Mouse (Mus musculus) liver, embryonic 15.5 days (tissue): Measurements from ENCODE around the gene Clec4b1. TPM values are rescaled to one million over a fixed set of nuclear protein-coding genes. Genes with fewer than 3 reads are reported as not detected.
"Not testable (repeated sequence)": the region's sequence is repeated elsewhere in the genome, so short reads cannot be mapped to it uniquely, and the experiment has no call there.

ENCODE experiments used
- ATAC-seq: fragments of 200-750 bp; cut with Nextera tagmentation; 2 replicates; pipeline ENCODE4 v1.8.0; 2017; ENCODE audit warnings: moderate number of reproducible peaks, mild to moderate bottlenecking, moderate library complexity; ENCODE audit not compliant: insufficient read depth
- H3K27ac ChIP-seq: fragments of 300-500 bp; sonication (generic); replicated peaks from 2 replicates; pipeline ENCODE4 v1.5.1; 2015; ENCODE audit warnings: mild to moderate bottlenecking, inconsistent platforms
- H3K27me3 ChIP-seq: fragments of 300-500 bp; sonication (generic); 2 replicates; pipeline ENCODE4 v1.6.1; 2015; ENCODE audit warnings: mild to moderate bottlenecking, inconsistent platforms
- H3K36me3 ChIP-seq: fragments of 300-500 bp; sonication (generic); replicated peaks from 2 replicates; pipeline ENCODE4 v1.6.1; 2015; ENCODE audit warnings: moderate library complexity, mild to moderate bottlenecking, inconsistent platforms
- H3K4me1 ChIP-seq: fragments of 300-500 bp; sonication (generic); replicated peaks from 2 replicates; pipeline ENCODE4 v1.6.1; 2015; ENCODE audit warnings: inconsistent platforms
- H3K4me2 ChIP-seq: fragments of 300-500 bp; sonication (generic); 2 replicates; pipeline ENCODE4 v1.6.1; 2015; ENCODE audit warnings: moderate library complexity, mild to moderate bottlenecking, inconsistent platforms
- H3K4me3 ChIP-seq: fragments of 300-500 bp; sonication (generic); replicated peaks from 2 replicates; pipeline ENCODE4 v1.5.1; 2015; ENCODE audit warnings: mild to moderate bottlenecking, inconsistent platforms
- H3K9ac ChIP-seq: fragments of 300-500 bp; sonication (generic); 2 replicates; pipeline ENCODE4 v1.6.1; 2015; ENCODE audit warnings: moderate library complexity, mild to moderate bottlenecking, inconsistent platforms
- H3K9me3 ChIP-seq: fragments of 300-500 bp; sonication (generic); replicated peaks from 2 replicates; pipeline ENCODE4 v1.6.1; 2016; ENCODE audit warnings: inconsistent platforms
- WGBS: fragments of 180-500 bp; shearing (Covaris S2); methylation state at CpG from one replicate; pipeline ENCODE4 v1.1.7; 2015; ENCODE audit warnings: mixed read lengths; ENCODE audit not compliant: insufficient replicate concordance; 5-methylcytosine and 5-hydroxymethylcytosine counted together
- polyA plus RNA-seq: library from polyadenylated mRNA; unstranded; fragments of >200 nt; fragmentation: Nextera tagmentation; extraction: Ambion mirVana; gene quantifications from 2 replicates; pipeline ENCODE4 v1.2.1, GENCODE M21; 2015

The Clec4b1 gene
- not detected in 2 replicates for polyA plus RNA-seq

DNA sequence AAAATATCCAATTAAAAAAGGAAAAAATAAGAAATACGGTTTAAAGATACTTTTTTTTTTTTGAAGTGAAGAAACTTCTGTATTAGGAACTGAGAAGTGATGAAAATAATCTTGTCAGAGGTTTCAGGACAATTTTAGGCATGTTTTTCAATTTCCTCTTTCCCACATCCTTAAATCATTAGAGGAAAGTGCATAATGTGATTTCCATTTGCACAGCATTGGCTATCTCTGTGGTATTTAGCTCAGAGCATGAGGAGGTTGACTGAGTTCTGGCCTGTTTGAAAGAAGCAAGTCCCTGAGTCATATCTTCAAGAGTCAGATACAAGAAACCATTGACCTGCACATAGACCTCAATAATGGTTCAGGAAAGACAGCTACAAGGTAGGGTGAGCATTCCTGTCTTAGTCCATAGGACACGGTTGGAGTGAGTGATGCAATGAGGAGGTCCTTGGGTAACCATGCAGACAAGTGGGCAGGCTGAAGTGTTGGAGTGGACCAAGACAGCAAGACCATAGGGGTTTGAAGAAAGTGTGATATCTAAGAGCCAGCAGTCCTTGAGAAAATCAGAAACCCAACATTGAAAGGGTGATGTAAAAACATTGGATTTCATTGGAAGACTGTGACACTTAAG is at the start of gene Clec4b1:
Clec4b1 (plus strand) TSS at position 221 of the 631 bp plus-strand sequence.
- Histone ChIP-seq H3K36me3 (no peaks in the 10 kb centered on the region), H3K4me2 (no peak within 1 kb of the TSS), H3K9ac (no peak within 1 kb of the TSS), H3K9me3 (no peaks in the 10 kb centered on the region), H3K4me3 (no peak within 1 kb of the TSS), H3K27me3 (no peaks in the 10 kb centered on the region), H3K4me1 (no peaks in the 10 kb centered on the region), H3K27ac (no peak within 1 kb of the TSS)
- ATAC-seq, result no peak
- 46% methylated on average over 2 of the region's 2 CpGs for WGBS

DNA sequence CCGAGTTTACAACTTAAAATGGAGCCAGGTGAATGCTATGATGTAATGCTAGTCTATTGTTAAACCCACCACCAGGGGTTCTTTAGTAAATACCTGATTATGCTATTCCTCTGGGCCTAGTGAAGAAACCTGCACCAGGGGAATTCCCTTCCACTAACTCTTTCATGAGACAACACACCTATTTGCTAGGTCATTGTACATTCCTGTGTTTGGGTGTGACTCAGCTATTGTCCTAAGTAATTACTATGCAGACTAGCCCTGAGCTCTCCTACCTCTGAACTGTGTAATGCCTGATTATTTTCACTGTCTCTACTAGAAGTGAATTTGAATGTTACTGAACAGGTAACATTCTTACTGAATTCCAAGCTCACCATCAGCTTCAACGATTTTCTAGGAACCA is 45.1 kb upstream of the Clec4b1 start:
- H3K4me1 ChIP-seq, H3K27me3 ChIP-seq, H3K9ac ChIP-seq, ATAC-seq, H3K27ac ChIP-seq, H3K36me3 ChIP-seq, H3K4me2 ChIP-seq, H3K4me3 ChIP-seq, H3K9me3 ChIP-seq: not testable (repeated sequence)
- 52% methylated on average over 2 of the region's 2 CpGs for WGBS

DNA sequence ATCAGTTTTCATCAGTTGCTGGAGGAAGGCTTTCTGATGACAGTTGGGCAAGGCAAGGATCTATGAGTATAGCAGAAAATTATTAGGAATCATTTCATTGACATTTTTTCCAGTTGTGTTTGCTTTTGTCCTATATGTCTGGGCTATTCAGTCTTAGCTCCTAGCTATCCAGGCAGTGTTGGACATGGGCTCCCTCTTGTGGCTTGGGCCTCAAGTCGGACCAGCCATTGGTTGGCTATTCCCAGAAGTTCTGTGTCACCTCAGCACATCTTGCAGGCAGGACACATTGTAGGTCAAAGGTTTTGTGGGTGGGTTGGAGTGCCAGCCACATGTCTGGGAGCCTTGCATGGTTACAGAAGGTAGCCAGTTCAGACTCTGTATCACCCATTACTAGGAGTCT is 44.2 kb upstream of the Clec4b1 start:
- no peak overlapping the region for H3K27ac ChIP-seq
- no peaks in the 10 kb centered on the region for H3K9me3 ChIP-seq
- no peak overlapping the region for H3K9ac ChIP-seq
- H3K4me3 ChIP-seq, result no peak overlapping the region
- 46% methylated on average over 1 of the region's 1 CpGs for WGBS
- ATAC-seq, result no peak
- H3K36me3 ChIP-seq, result no peaks in the 10 kb centered on the region
- H3K4me2 ChIP-seq, result no peak overlapping the region
- H3K27me3 ChIP-seq, result no peaks in the 10 kb centered on the region
- H3K4me1 ChIP-seq, result no peaks in the 10 kb centered on the region

DNA sequence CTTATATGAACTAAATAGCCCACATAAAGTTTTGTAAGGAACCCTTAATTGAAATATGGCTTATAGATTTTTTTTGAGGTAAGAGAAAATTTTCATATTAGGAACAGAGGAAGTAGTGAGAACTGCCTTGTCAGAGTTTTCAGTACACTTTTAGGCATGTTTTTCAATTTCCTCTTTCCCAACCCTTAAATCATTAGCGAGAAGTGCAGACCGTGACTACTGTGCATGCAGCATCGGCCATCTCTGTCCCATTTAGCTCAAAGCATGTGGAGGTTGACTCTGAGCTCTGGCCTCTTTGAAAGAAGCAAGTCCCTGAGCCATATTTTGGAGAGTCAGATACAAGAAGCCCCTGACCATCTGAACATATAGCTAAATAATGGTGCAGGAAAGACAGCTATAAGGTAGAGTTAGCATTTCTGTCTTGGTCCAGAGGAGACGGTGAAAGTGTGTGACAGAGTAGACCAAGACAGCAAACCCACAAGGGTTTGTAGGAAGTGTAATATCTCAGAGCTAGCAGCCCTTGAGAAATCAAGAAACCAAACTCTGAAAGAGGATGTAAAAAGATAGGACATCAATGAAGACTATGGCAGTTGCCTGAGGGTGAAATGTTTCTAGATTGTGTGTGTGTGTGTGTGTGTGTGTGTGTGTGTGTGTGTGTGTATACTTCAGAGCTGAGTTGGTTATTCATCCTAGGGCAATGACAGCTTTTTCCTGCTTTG is 45.5 kb downstream of the Clec4b1 start:
- no peaks in the 10 kb centered on the region for H3K36me3 ChIP-seq
- no peaks in the 10 kb centered on the region for H3K9me3 ChIP-seq
- H3K4me2 ChIP-seq, result no peak overlapping the region
- no peaks in the 10 kb centered on the region for H3K4me1 ChIP-seq
- ATAC-seq, result peak; percentile 56
- H3K27ac ChIP-seq, result peak overlapping the region; percentile 49
- no peak overlapping the region for H3K4me3 ChIP-seq
- no peak overlapping the region for H3K9ac ChIP-seq
- H3K27me3 ChIP-seq, result no peaks in the 10 kb centered on the region
- 56% methylated on average over 4 of the region's 4 CpGs for WGBS

DNA sequence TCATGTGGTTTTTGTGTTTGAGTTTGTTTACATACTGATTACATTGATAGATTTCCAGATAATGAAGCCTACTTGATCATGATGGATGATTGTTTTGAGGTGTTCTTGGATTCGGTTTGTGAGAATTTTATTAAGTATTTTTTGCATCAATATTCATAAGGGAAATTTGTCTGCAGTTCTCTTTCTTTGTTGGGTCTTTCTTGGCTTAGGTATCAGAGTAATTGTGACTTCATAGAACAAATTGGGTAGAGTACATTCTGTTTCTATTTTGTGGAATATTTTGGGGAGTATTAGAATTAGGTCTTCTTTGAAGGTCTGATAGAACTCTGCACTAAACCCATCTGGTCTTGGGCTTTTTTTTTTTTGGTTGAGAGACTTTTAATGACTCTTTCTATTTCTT is 56.4 kb downstream of the Clec4b1 start, which contains the start of gene Clec4a2:
Clec4a2 (plus strand) TSS at position 301 of the 400 bp plus-strand sequence.
- H3K4me2 ChIP-seq, H3K36me3 ChIP-seq, ATAC-seq, H3K9ac ChIP-seq, H3K9me3 ChIP-seq, H3K27ac ChIP-seq, H3K4me1 ChIP-seq, H3K4me3 ChIP-seq, H3K27me3 ChIP-seq: not testable (repeated sequence)
- WGBS, result 26% methylated on average over 1 of the region's 1 CpGs

Other genes starting within 250 kb of the Clec4b1 start
- gene Slc2a3, start 248.3 kb upstream of the Clec4b1 start, polyA plus RNA-seq, result 11.8 and 13.8 TPM in 2 replicates
- gene Foxj2, start 230.0 kb upstream of the Clec4b1 start, polyA plus RNA-seq, result 1.3 and 1.5 TPM in 2 replicates
- 1.0 TPM in 2 replicates for gene C3ar1, start 193.8 kb upstream of the Clec4b1 start, polyA plus RNA-seq
- 24.2 and 25.8 TPM in 2 replicates for gene Necap1, start 175.5 kb upstream of the Clec4b1 start, polyA plus RNA-seq
- gene Clec4a1, start 128.1 kb upstream of the Clec4b1 start, polyA plus RNA-seq, result 6.0 and 6.2 TPM in 2 replicates
- gene Clec4a3, start 97.4 kb upstream of the Clec4b1 start, polyA plus RNA-seq, result 7.0 and 7.6 TPM in 2 replicates
- gene Clec4a4, start 59.6 kb upstream of the Clec4b1 start, polyA plus RNA-seq, result not detected in 2 replicates
- 9.7 and 14.1 TPM in 2 replicates for gene Clec4a2, start 56.5 kb downstream of the Clec4b1 start, polyA plus RNA-seq
- 0.33 and 0.55 TPM in 2 replicates for gene Clec4b2, start 122.9 kb downstream of the Clec4b1 start, polyA plus RNA-seq
- 19.4 and 19.7 TPM in 2 replicates for gene Clec4n, start 179.9 kb downstream of the Clec4b1 start, polyA plus RNA-seq
- 0.58 and 0.64 TPM in 2 replicates for gene Clec4d, start 212.1 kb downstream of the Clec4b1 start, polyA plus RNA-seq
- gene Clec4e, start 239.9 kb downstream of the Clec4b1 start, polyA plus RNA-seq, result 1.1 and 1.2 TPM in 2 replicates